Mouse (Mus musculus) hindbrain, embryonic 13.5 days (tissue): ENCODE measurements around the gene Rnf212. TPM values are rescaled to one million over a fixed set of nuclear protein-coding genes. Genes with fewer than 3 reads are reported as not detected.

Experiments
- ATAC-seq: fragments of 200-750 bp; cut with Nextera tagmentation; 2 replicates; pipeline ENCODE4 v1.8.0; 2017; ENCODE audit warnings: moderate TSS enrichment; ENCODE audit not compliant: low FRiP score
- H3K27ac ChIP-seq: fragments of 300-500 bp; sonication (generic); 2 replicates; pipeline ENCODE4 v1.5.1; 2015; ENCODE audit warnings: inconsistent platforms, mild to moderate bottlenecking, moderate library complexity
- H3K27me3 ChIP-seq: fragments of 300-500 bp; sonication (generic); 2 replicates; pipeline ENCODE4 v1.6.1; 2015; ENCODE audit warnings: mild to moderate bottlenecking, inconsistent platforms
- H3K36me3 ChIP-seq: fragments of 300-500 bp; sonication (generic); 2 replicates; pipeline ENCODE4 v1.6.1; 2015; ENCODE audit warnings: mild to moderate bottlenecking, inconsistent platforms
- H3K4me1 ChIP-seq: fragments of 300-500 bp; sonication (generic); replicated peaks from 2 replicates; pipeline ENCODE4 v1.6.1; 2015; ENCODE audit warnings: inconsistent platforms
- H3K4me2 ChIP-seq: fragments of 300-500 bp; sonication (generic); 2 replicates; pipeline ENCODE4 v1.6.1; 2015; ENCODE audit warnings: inconsistent platforms, mild to moderate bottlenecking, moderate library complexity
- H3K4me3 ChIP-seq: fragments of 300-500 bp; sonication (generic); 2 replicates; pipeline ENCODE4 v1.5.1; 2015; ENCODE audit warnings: mild to moderate bottlenecking, inconsistent platforms
- H3K9ac ChIP-seq: fragments of 300-500 bp; sonication (generic); 2 replicates; pipeline ENCODE4 v1.6.1; 2015; ENCODE audit warnings: mild to moderate bottlenecking, inconsistent platforms
- H3K9me3 ChIP-seq: fragments of 300-500 bp; sonication (generic); 2 replicates; pipeline ENCODE4 v1.6.1; 2016; ENCODE audit warnings: inconsistent platforms
- WGBS: fragments of 180-500 bp; shearing (Covaris S2); methylation state at CpG from one replicate; pipeline ENCODE4 v1.1.7; 2015; 5-methylcytosine and 5-hydroxymethylcytosine counted together
- polyA plus RNA-seq: library from polyadenylated mRNA; unstranded; fragments of >200 nt; fragmentation: Nextera tagmentation; extraction: Ambion mirVana; gene quantifications from 2 replicates; pipeline ENCODE4 v1.2.1, GENCODE M21; 2015

Rnf212 gene
- polyA plus RNA-seq, 1 experiment from 2014 or later: not detected

- Histone ChIP-seq H3K36me3 (peaks cover 13% of the 10 kb centered on the region; the same call in 1 of the 2 replicates), H3K4me3 (no peak overlapping the region), H3K4me2 (no peak overlapping the region), H3K9me3 (no peaks in the 10 kb centered on the region), H3K27ac (no peak overlapping the region), H3K4me1 (no peaks in the 10 kb centered on the region), H3K9ac (no peak overlapping the region), H3K27me3 (no peaks in the 10 kb centered on the region)
- 92% methylated on average over 1 of the region's 1 CpGs for WGBS
- no peak for ATAC-seq
These were observed 66.4 kb downstream of the Rnf212 start for GRCm38 (mm10) chr5:108708419-108708818.

DNA sequence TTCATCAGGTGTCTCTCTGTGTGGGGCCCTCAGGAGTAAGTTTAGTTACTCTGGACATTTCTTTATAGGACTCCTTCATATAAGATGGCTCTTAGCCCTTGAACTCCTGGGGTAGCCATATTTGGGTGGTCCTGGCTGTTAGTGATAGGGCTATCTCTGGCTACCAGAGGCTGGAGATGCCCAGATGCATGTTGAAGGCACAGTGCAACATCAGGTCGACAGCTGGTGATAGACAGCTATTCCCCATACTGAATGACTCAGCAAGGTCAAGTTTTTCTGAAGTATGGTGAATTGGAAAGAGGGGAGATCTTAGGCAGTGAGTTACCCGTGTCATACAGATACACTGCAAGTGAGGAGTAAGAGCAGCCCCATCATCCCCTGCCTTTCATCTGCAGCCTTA lies 67.0 kb downstream of the Rnf212 start:
- Histone ChIP-seq H3K9me3 (no peaks in the 10 kb centered on the region), H3K27ac (no peak overlapping the region), H3K9ac (no peak overlapping the region), H3K36me3 (peaks cover 13% of the 10 kb centered on the region; the same call in 1 of the 2 replicates), H3K27me3 (no peaks in the 10 kb centered on the region), H3K4me1 (no peaks in the 10 kb centered on the region), H3K4me2 (no peak overlapping the region), H3K4me3 (no peak overlapping the region)
- WGBS: 82% methylated on average over 2 of the region's 2 CpGs
- no peak for ATAC-seq

DNA sequence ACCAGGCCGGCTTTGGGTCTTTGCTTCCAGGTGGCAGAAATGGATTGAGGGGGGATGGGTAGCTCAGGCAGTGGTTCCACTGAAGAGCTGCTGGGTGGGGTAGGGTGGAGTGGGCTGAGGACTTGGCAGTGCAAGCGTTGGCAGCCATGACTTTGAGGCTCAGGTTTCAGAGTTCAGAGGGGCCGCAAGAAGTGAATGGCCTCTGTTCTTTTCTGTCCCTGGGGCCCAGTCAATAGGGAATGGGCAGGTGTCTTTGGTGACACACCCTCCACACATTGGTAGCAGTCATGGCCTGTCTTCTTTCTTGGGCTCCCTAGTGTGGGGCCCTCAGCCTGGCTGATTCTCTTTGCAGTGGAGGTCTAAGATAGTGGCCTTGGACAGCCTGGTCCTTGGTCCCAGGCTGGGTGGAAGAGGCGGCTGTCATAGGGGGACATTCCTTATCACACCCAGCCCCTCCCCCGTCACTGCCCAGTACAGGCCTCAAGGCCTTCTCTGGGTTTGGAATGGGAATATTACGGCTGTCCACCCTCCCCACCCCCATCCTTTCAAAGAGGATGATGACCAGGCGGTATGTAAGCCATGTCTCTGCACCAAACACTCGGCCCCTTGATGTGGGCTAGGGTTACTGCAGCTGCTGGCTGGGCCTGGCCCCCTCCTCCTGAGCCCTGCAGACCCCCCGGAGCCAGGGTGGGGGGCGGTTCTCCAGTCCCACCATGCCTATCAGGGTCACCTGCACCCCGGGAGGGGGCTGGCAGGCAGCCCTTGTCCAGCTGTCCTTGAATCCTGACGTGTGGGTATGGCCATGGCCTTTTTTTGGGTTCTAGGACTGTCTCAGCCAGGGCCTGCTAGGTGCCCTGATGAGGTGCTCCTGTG lies 70.8 kb downstream of the Rnf212 start:
- no peaks in the 10 kb centered on the region for H3K27me3 ChIP-seq
- no peaks in the 10 kb centered on the region for H3K9me3 ChIP-seq
- ATAC-seq: 0 out of 2 replicates have a peak, but pooled peaks have one; percentile 12
- 0 out of 2 replicates have a peak overlapping the region, but pooled peaks have one; percentile 13 for H3K9ac ChIP-seq
- 87% methylated on average over 12 of the region's 12 CpGs for WGBS
- peaks cover 13% of the 10 kb centered on the region; the same call in 1 of the 2 replicates for H3K36me3 ChIP-seq
- no peak overlapping the region for H3K4me3 ChIP-seq
- no peak overlapping the region for H3K4me2 ChIP-seq
- peaks cover 5% of the 10 kb centered on the region; the same call in 1 of the 2 replicates for H3K4me1 ChIP-seq
- H3K27ac ChIP-seq: no peak overlapping the region

DNA sequence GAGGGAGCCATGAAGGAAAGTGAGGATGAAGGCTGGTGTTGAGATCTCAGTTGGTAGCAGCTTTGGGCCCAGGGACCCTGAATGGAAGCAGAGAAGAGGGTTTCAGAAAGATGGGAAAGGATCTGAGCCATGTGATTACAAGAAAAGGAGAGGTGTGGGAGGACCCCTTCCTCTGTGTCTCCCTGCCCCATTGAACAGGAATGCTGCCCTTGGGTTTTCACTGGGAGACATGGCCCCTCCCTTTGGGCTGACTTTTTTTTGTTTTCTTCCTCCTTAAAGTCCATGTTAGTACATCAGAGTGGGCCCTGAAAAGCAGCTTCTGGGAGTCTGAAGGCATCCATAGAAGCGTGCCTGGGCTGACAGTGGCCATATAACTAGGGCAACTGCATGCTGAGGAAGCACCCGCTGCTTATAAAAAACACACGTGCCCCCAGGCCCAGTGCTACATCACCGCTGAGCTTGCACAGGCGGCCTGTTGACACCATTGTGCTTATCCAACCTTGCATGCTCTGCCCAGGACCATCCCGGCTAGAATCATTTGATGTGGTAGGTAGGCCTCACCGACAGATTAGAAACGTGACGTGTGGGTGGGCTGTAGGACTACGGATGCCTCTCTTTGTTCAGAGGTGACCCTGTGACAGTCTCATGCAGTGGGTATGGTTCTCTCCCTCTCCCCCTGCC lies 73.3 kb downstream of the Rnf212 start:
- ATAC-seq: no peak
- Histone ChIP-seq H3K9ac (no peak overlapping the region), H3K4me1 (peaks cover 21% of the 10 kb centered on the region), H3K4me2 (no peak overlapping the region), H3K27ac (no peak overlapping the region), H3K9me3 (no peaks in the 10 kb centered on the region), H3K27me3 (no peaks in the 10 kb centered on the region), H3K4me3 (no peak overlapping the region), H3K36me3 (peaks cover 12% of the 10 kb centered on the region; the same call in 1 of the 2 replicates)
- WGBS: 67% methylated on average over 10 of the region's 10 CpGs

DNA sequence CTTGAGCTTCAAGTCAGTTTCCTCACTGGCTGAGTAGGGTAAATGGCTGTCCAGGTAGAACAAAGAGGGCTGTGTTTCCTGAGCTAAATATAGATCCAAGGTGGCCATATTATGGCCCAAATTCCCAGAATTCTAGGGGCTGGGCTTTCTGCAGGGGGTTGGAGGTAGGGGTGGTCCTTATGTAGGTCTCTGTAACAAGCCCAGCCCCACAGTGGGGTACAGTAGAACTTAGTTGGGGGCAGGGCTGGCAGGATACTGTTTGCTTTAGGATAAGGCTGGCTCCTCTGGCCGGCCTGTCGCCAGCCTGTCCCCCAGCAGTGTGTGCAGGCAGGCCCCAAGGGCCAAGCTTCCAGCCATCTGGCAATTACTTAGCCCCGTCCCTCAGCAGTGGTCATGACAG lies 74.4 kb downstream of the Rnf212 start:
- WGBS: 57% methylated on average over 3 of the region's 3 CpGs
- H3K36me3 ChIP-seq: 0 out of 2 replicates have a peak, but pooled peaks cover 1% of the 10 kb centered on the region
- H3K9me3 ChIP-seq: no peaks in the 10 kb centered on the region
- ATAC-seq: no peak
- H3K4me1 ChIP-seq: peaks cover 30% of the 10 kb centered on the region
- H3K4me2 ChIP-seq: no peak overlapping the region
- H3K27ac ChIP-seq: no peak overlapping the region
- 0 out of 2 replicates have a peak, but pooled peaks cover 3% of the 10 kb centered on the region for H3K27me3 ChIP-seq
- no peak overlapping the region for H3K9ac ChIP-seq
- H3K4me3 ChIP-seq: no peak overlapping the region

DNA sequence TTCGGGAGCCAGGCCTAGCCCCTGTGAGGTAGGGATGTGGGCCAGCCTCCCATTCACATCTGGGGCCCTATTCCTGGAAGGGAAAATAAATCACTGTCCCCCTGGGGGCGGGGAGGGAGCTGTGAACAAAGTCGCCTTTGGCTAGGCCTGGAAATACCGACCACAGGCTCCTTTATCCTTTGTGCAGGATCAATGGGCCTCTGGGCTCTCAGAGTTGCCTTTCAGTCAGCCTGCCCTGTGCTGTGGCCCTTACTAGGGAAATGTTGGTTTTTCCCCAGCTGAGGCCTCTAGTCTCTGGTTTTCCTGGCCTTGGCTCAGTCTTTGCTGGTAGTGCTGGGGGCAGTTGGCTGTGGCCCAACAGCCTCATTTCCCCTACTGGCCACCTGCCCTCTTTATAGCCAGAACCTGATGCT lies 77.4 kb downstream of the Rnf212 start:
- Histone ChIP-seq H3K4me2 (no peak overlapping the region), H3K36me3 (no peaks in the 10 kb centered on the region), H3K27ac (peak overlapping the region; percentile 71), H3K9ac (peak overlapping the region; percentile 31; the same call in 1 of the 2 replicates), H3K4me3 (no peak overlapping the region), H3K9me3 (no peaks in the 10 kb centered on the region), H3K27me3 (peaks cover 26% of the 10 kb centered on the region), H3K4me1 (peaks cover 45% of the 10 kb centered on the region)
- ATAC-seq: peak; percentile 26
- 8% methylated on average over 4 of the region's 4 CpGs for WGBS

GRCm38 (mm10) chr5:108696542-108696941 lies 78.2 kb downstream of the Rnf212 start:
- no peak overlapping the region for H3K4me3 ChIP-seq
- ATAC-seq: no peak
- peaks cover 48% of the 10 kb centered on the region for H3K4me1 ChIP-seq
- H3K27me3 ChIP-seq: peaks cover 34% of the 10 kb centered on the region
- H3K4me2 ChIP-seq: no peak overlapping the region
- H3K9me3 ChIP-seq: no peaks in the 10 kb centered on the region
- WGBS: 82% methylated on average over 3 of the region's 3 CpGs
- H3K36me3 ChIP-seq: no peaks in the 10 kb centered on the region
- H3K27ac ChIP-seq: no peak overlapping the region
- no peak overlapping the region for H3K9ac ChIP-seq

- Histone ChIP-seq H3K27me3 (peaks cover 38% of the 10 kb centered on the region), H3K9me3 (no peaks in the 10 kb centered on the region), H3K4me2 (peak overlapping the region; percentile 93; the same call in 1 of the 2 replicates), H3K4me3 (no peak overlapping the region), H3K4me1 (peaks cover 47% of the 10 kb centered on the region), H3K27ac (no peak overlapping the region), H3K36me3 (no peaks in the 10 kb centered on the region), H3K9ac (no peak overlapping the region)
- 94% methylated on average over 12 of the region's 12 CpGs for WGBS
- ATAC-seq: no peak
These were observed 78.9 kb downstream of the Rnf212 start for GRCm38 (mm10) chr5:108695861-108696260.

DNA sequence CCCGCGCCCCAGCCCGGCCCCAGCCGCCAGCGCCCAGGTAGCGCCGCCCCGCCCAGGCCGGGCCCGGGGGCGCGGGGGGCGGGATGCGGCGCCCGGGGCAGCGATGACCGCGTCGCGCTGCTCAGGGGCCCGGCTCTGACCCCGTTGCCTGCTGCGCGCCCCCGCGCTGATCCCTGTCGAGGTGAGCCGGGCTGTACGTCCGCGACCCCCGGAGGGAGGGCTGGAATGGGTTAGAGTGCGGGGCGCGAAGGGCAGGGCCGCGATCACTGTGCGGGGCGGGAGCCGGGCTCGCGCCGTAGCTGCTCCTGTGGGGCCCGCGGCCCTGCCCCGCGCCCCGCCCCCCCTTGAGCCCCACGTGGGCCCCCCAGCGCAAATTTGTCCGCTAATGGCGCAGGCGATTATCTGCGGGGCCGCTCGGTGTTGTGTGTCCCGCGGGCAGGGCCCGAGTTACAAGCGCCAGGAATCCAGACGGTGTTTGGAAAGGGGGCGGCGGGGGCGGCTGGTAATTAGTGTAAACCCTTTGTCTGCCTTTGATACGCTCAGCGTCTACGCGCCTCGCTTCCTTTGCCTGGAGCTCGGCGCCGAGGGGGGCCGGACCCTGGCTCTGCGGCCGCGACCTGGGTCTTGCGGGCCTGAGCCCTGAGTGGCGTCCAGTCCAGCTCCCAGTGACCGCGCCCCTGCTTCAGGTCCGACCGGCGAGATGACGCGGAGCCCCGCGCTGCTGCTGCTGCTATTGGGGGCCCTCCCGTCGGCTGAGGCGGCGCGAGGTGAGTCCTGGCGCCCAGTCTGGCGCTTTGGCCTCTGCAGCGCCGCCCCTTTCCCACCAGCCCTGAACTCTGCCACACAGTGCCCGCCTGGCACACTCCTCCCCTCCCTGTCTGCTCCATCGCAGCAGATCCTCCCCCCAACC lies 80.2 kb downstream of the Rnf212 start:
- H3K4me1 ChIP-seq: peaks cover 44% of the 10 kb centered on the region
- under 1% methylated on average over 78 of the region's 99 CpGs for WGBS

GRCm38 (mm10) chr5:108693872-108694288 lies 80.9 kb downstream of the Rnf212 start:
- ATAC-seq: peak; percentile 93
- H3K27ac ChIP-seq: no peak overlapping the region
- H3K4me2 ChIP-seq: peak overlapping the region; percentile 93
- peak overlapping the region; percentile 76 for H3K4me3 ChIP-seq
- peaks cover 38% of the 10 kb centered on the region for H3K27me3 ChIP-seq
- WGBS: under 1% methylated on average over 42 of the region's 43 CpGs
- no peaks in the 10 kb centered on the region for H3K9me3 ChIP-seq
- no peaks in the 10 kb centered on the region for H3K36me3 ChIP-seq
- H3K9ac ChIP-seq: peak overlapping the region; percentile 73
- H3K4me1 ChIP-seq: peaks cover 44% of the 10 kb centered on the region

More for the DNA sequence above, 80.2 kb downstream of the Rnf212 start:
- peak overlapping the region; percentile 93 for H3K4me2 ChIP-seq
- peaks cover 38% of the 10 kb centered on the region for H3K27me3 ChIP-seq
- no peaks in the 10 kb centered on the region for H3K36me3 ChIP-seq
- H3K27ac ChIP-seq: no peak overlapping the region
- H3K9ac ChIP-seq: peak overlapping the region; percentile 73
- H3K9me3 ChIP-seq: no peaks in the 10 kb centered on the region
- ATAC-seq: peak; percentile 41
- H3K4me3 ChIP-seq: peak overlapping the region; percentile 76

GRCm38 (mm10) chr5:108692271-108692670 lies 82.5 kb downstream of the Rnf212 start, which contains the start of gene Fgfrl1:
Gene Fgfrl1, plus strand, starts transcription at chr5:108692382.
- Histone ChIP-seq H3K27me3 (peaks cover 38% of the 10 kb centered on the region), H3K4me2 (peak within 1 kb of the TSS; percentile 93), H3K4me1 (peaks cover 35% of the 10 kb centered on the region), H3K4me3 (peak within 1 kb of the TSS; percentile 76; the same call in 1 of the 2 replicates), H3K9me3 (no peaks in the 10 kb centered on the region), H3K36me3 (no peaks in the 10 kb centered on the region), H3K27ac (no peak within 1 kb of the TSS), H3K9ac (0 out of 2 replicates have a peak within 1 kb of the TSS, but pooled peaks have one; percentile 39)
- no peak for ATAC-seq
- WGBS: 7% methylated on average over 14 of the region's 18 CpGs
